Mouse (Mus musculus) lung, postnatal 0 days (tissue): ENCODE measurements around the gene Atp6v0a1.

Experiments
- CTCF ChIP-seq: IDR thresholded peaks from 2 replicates; pipeline ENCODE4 v1.5.1; 2016; ENCODE audit warnings: antibody characterized with exemption, mild to moderate bottlenecking
- EP300 ChIP-seq: IDR thresholded peaks from 2 replicates; pipeline ENCODE4 v1.6.1; 2016; ENCODE audit warnings: antibody characterized with exemption, mild to moderate bottlenecking, control low read depth

DNA sequence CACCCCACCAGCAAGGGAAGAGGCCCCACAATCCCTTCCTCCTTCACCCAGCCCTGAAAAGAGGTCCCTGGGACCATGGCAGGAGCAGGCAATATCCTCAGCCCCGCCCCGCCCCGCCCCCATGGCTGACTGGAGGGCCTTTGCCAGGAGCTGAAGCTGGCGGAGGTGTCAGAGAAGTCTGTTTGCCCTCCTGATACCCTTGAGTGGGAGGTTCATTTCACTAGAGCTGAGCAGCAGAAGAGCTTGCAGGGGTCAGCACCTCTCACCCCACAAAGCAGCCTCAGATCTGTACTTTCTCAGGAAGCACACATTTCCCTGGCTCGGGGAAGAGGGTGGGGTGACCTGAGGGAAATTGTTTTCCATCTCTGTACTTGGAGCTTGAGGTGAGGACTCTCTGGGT is 49.5 kb downstream of the Atp6v0a1 start:
- no peak for TF ChIP-seq EP300
- no peak for TF ChIP-seq CTCF
